Mouse (Mus musculus) adrenal gland, postnatal 4 days (tissue): ENCODE results near the gene Vstm5. TPM values are rescaled to one million over a fixed set of nuclear protein-coding genes. Genes with fewer than 3 reads are reported as not detected.
"Not testable (repeated sequence)": the region's sequence is repeated elsewhere in the genome, so short reads cannot be mapped to it uniquely, and the experiment has no call there.

Source experiments
- DNase-seq, 2 experiments: peaks; one replicate each; pipeline ENCODE4 v3.0.0; 2021 to 2022; ENCODE audit warnings: low spot score in 2 of 2, mixed read lengths in 2 of 2
- long read RNA-seq, 2 experiments: library from polyadenylated mRNA; stranded (forward); transcript quantifications; one replicate each; pipeline ENCODE4 v2.0.0; 2021
- total RNA-seq, 2 experiments: library from RNA; stranded (reverse); gene quantifications; 2 replicates each; pipeline ENCODE4 v1.2.3; 2021

The Vstm5 gene
- total RNA-seq: 1 to 10 TPM; 1.5 to 2.0 TPM
- long read RNA-seq, experiment 1, partial matches to known transcripts: 1 of 2 reads
- long read RNA-seq, experiment 1, other reads (novel, unspliced or antisense): 1 of 2 reads
- long read RNA-seq, experiment 2, partial matches to known transcripts: 0 of 1 reads
- long read RNA-seq, experiment 2, other reads (novel, unspliced or antisense): 1 of 1 reads

DNA sequence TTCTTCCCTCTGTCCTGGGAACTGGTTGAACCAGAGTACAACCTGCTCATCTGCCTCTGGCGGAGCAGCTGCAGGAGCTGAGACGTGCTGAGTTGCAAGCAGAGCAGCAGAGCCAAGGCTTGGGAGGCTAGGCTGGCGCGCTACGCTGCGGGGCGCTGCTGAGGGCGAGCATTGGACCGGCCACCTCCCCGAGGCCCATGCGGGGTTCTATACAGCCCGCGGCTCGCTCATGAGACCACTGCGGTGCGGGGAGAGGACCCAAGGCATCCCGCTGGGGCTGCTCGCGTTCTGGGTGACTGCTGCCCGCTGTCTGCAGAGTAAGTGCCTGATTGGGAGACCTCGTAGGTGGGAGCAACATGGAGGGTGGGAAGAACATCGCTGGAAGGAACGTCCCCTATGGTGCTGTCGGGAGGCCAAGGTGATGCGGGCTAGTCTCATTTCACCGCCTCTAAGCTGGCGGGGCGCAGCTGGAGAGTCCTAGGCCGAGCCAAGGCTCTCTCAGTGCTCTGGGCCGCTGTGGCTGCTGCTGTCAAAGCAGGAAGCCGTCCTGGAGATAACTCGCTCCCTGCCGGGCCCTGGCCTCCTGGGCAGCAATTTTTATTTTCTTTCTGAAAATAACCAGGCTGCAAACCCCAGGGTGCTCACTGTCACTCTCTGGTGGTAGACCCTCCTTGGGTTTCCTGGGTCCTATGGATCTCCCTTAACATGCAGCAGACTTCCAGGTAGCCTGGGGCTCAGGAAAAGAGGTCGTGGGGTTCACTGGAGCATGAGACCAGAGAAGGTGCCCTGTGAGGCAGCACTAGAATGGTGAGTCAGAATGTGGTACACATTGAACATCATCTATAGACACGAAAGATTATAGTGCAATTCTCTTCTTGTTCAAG is at the start of gene Vstm5:
Vstm5 (plus strand) TSS at position 4 of the 884 bp plus-strand sequence.
- DNase-seq: no peak

DNA sequence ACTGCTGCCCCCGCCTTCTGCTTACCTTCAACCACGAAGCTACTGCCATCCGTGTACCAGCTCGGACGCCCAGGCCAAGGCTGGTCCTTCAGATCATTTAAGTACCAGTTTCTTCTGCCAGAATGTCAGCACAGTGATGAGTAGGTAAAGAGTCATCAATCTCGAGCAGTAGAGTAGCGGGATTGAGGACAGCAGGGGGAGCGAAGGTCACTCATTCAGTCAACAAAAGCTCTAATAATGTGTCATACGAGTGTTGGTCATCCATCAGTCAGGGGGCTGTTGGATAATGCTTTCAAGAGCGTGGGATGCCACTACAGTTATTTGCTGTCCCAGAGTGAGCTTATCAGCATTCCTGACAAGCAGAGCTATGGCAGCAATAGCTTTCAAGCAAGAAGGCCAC is 44.0 kb upstream of the Vstm5 start:
- DNase-seq: not testable (repeated sequence)

DNA sequence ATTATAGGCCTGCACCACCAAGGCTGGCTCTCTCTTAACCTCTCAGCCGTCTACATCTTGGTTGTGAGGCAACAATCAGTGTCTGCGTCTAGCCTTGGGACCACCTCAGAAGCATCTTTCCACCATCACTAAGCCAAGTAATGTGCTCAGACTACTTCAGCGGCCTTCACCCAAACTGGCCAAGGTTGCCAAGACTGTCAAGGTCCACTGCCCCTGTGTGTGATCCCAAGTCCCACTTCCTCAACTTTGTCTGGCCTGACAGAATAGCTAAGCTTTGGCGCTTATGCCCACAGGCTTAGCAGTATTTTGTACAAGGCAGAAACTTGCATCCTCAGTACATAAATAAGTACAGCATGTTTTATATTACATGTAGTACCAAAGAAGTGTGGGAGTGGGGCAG is 32.2 kb upstream of the Vstm5 start:
- DNase-seq: no peak

DNA sequence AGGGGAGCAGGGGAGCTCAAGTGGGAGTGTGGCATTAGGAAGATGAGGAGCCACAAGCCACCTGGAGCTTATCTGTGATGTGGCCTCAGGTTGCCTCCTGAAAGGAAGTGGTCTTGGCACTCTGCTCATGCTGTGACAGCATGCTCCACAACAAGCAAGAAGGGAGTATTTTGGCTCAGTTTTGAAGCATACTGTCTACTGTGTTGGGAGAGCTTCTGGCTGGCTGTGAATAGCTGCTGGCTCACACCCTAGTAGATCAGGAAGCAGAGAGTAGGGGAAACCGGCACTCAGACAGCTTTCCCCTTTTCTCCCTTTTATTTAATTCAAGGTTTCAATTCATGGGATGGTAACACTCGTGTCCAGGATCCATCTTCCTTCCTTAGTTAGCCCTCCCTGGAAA is 29.5 kb upstream of the Vstm5 start:
- DNase-seq: no peak

DNA sequence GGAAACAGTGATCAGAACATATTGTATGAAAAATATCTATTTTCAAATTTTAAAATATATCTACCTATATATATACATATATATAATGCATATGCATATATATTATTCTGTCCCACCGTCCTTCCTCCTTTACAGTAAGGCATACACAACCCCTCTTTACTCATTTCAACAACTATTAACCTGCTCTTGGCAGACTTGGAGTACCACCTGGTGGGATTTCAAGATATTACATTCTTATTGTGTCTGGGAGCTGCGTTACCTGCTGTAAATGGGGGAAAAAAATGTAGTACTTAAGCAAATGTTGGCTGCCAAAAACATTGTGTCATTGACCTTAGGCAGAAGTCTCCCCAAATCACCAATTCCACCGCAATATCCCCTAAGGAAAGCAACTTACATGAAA is 27.0 kb upstream of the Vstm5 start:
- DNase-seq: no peak

DNA sequence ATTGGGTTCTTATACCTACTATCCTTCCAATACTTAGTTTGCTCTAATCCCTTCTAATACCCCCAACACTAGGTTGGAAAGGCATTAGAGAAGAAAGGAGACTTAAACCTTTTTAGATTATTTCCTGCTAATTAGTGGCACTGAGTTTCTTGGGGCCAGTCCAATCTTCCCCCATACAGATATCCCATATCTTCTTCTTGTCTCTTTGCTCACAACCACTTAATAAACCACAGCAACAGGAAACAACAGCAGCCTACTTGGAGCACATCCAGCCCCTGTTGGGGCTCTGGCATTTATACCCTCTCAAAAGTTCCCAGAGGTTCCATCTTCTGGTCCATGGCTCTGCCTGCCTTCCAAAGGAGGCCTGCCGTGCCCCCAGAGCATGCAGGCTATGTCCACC is 25.1 kb upstream of the Vstm5 start:
- no peak for DNase-seq

DNA sequence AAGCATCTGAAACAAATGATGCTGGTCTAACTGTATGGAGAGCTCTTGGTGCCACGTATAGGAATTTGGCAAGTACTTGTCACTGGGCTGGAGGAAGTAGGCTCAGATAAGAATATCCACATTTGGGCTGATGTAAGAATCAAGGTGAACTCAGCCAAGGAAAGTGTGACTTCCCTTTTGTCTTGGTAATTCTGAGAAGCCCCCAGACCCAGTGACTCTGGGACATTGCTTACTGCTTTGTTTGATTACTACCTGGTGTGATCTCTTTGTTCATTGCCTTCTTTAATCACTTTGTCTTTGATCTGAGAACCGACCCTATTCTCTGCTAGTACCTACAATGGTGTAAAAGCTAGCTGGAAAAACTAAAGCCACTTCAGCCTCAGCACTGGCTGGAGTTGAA is 13.9 kb upstream of the Vstm5 start:
- no peak for DNase-seq

DNA sequence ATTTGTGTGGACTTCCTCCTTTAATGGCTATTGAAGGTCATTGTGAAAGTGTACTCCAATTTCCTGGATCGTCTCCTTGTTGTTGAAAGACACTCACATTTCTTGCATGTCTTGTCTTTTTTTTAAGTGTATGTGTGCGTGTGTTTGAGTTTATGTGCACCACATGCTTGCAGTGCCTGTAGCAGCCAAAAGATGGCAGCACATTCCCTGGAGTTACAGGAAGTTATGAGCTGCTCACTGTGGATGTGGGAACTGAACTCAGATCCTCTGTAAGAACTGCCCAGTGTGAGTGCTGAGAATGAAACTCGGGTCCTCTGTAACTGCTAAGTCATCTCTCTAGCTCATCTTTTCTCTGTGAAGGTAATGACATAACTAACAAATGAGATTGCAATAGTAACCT is 6.4 kb upstream of the Vstm5 start:
- no peak for DNase-seq

DNA sequence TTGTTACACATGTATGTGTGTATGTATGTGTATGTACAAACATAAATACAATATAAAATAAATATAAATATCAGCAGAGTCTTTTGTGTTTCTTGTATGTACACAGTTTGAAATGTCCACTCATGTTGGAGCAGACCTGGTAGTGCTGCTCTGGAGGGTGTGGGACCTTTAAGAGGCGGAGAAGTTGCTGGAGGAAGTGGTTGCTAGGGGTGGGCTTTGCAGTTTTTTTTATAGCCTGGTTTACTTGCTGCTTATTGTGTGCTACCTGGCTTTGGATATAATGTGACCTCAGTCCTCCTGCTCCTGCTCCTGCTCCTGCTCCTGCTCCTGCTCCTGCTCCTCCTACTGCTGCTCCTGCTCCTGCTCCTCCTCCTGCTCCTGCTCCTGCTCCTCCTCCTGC is 5.2 kb upstream of the Vstm5 start:
- no peak for DNase-seq

DNA sequence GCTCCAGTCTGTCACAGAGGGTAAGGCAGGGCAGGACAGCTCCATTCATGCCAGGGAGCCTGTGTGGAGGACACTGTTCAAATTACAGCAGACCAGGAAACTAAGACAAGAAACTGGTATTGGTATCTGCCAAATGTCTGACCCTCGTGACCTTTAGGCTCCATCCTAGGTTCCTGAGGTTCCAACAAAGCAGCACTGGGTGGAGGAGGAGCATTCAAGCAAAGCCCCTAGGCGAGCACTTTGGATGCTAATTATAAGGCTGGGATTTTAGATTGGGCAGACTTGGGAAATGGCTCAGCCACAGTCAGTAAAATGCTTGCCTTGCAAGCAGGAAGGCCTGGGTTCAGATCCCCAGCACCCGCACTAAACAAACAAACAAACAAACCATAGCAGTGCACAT is 2.9 kb upstream of the Vstm5 start:
- no peak for DNase-seq

DNA sequence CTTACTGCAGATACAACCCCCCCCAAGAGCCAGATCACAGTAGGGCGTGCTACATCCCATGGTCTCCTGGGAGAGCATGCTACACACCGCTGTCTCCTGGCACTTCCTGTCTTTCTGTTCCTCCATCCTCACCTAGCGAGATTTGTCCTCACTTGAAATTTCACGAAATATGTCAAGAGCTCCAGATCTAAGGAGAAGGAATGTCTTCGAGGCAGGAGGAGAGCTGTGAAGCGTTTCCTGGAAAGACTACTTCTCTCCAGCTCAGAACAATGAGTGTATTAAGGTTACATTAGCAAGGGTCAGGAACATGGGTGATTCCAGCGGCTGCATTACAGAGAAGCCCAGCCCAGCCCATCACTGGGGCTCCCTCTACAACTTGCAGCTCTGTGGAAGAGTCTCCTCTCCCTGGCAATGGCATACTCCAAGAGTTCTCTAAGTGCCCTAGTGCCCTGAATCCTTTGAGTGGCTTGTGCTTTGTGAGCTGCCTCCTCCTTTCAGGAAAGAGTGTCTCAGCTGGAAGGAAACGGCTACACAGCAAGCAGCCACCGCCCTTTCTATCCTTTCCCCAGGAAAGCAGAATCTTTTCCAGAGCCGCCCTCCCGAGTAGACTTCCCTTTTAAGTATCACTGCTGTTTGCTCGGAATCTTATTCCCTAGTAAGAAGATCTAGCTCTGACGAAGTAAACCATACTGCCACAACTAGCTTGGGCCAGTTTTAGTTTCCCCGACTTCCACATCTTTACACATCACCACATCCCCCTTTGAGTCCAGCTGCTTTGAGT is 1.1 kb upstream of the Vstm5 start:
- no peak for DNase-seq

DNA sequence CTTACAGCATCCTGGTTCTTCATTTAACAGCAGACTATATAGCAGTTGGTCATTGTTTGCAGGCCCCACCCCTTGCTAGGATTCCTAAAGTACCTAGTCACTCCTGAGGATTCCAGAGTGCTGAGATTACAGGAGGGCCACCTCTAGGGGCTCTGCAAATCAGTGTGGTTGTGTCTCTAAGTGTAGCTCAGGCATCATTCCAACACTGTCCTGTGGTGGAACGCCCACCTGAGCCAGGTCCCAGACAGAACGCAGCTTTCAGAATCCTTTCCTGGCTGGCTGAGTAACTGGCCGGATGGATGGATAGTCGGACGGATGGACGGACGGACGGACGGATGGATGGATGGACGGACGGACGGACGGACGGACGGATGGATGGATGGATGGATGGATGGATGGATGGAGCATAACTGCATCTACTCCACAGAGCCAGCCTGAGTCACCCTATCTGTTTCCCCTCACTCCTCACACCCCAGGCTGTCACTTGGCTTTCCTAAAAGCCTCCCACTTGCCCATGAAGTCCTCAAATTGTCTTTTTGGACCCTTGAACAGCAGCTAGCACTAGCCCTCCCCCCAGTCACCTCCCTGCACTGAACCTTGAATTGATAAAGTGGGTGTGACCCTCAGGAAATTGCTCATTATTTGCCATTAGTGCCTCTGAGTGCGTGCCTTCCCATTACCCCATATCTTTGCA is 401 bp upstream of the Vstm5 start:
- DNase-seq: no peak

DNA sequence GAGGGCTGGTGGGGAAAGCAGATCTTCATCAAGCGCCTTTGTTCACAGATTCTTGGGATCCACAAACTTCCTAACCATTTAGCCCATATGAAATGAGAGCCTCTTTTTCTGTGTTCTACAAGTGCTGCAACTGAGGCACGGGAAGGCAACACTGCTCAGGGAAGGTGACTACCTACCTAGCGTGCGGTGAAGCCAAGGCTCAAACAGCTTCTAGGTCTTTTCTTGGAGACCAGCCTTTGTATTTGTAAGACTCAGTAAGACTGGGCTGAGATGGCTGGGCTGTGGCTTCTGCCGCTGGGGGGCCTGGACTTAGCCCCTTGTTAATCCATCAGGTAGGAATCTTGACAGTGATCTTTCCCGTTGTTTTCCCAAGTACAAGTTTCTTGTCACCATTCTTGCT is 1.2 kb downstream of the Vstm5 start:
- no peak for DNase-seq

DNA sequence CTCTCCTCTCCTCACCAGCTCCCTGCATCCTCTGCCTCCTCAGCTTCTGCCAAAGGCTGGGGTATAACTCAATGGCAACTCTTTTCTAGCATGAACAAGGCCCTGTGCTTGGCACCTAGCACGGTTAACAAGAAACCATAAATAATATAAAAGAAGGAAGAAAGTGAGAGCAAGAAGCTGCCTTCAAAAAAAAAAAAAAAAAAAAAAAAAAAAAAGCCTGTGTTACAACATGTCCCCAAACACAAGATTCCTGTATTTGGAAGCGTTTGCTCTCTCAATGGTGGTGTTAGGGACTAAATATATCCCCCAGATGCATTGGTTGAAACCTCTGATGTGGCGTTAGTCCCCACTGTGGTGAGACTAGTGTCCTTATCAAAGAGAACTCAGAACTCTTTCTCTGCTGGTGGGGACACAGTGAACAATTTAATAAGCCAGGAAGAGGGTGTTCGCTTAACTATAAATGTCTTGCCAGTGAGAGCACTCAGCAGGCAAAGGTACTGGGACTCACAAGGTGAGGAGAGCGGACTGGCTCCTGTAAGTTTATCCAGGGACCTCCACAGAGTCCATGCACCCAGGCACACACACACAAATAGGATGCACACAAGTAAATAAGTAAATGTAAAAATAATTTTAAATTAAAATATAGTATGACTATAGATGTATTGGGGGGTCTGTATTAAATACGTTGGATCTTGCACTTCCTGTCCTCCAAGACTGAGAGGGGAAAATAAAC is 2.2 kb downstream of the Vstm5 start:
- no peak for DNase-seq

DNA sequence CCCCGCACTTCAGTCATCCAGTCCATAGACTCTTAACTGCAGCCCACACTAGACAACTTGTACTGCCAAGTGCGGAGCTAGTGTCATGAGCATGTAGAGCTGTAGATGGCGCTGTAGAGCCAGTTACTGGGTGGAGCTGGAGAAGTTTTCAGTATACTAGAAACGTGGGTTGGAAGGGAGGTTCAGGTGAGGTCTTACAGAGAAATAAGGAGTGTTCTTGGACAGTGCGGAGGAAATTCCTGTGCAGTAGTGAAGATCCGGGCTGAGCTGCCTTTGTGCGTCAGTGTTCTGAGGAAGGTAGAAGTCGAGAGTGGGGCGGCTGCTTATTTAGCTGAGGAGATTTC is 2.7 kb downstream of the Vstm5 start:
- DNase-seq: peak in 1 of 2 experiments; percentile 43

DNA sequence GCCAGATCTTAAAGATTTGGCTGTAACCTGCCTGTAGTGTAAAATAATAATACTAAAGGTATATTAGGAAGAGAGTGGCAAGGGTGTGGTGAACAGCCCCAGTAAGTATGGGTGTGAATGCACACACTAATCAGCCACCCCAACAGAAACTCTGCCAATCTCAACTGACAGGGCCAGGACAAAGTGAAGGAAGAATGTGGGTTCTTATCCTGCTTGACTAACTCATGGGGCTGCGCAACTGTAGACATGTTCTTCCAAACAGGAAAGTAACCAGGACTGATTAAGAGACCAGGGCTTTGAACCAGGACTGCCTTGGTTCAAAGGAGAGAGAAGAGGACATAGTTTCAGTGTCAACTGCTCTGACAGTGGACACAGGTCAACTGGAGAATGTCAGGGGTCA is 3.3 kb downstream of the Vstm5 start:
- no peak for DNase-seq

DNA sequence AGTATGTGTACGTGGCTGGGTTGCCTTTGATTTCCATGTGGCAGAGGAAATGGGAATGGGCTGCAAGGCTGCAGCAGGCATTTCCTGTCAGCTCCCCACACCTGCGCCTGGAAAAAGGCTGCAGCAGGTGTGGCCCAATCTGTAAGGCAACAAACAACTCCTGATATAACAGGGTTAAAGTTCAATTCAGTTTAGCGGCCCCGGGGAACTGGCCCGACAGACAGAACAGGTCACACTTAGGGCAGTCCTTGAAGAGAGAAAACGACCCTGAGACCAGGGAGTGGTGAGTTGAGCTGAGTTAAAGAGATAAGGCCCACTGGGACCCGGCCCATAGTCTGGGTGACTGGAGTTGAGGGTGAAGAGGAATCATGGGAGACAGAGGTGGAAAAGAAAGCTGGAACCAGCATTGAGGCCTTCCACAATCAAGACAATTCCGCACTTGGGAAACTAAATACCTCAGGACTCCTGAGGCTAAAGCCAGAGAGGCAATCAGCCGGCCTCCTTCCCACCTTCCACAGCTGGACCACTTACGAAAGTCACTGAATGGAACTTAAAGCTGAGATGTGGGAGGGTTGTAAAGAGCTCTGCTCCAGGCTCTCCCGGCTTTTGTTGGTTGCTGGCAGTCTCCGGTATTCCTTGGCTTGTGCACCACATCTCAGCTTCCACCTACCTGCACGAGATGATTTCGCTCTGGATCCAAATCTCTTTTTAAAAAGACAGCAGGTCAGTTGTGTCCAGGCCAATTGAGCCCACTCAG is 6.7 kb downstream of the Vstm5 start:
- no peak for DNase-seq

DNA sequence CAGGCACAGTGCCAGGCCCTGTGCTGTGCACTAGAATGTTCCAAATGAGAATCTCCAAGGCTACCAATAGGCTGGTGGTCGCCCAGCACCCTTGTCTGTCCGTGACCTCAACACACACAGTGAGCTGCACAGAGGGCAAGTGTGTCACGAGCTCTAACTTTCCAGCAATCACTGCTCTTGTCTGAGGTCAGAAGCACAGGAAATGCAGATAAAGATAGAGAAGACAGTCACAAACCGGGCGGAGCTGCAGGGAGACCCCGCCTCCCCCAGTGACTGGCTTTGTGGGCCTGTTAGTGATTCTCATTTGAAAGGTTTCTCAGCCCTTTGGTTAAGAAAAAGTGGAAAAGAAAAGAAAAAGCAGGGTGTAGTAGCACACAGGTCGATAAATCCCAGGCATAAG is 11.5 kb downstream of the Vstm5 start:
- no peak for DNase-seq

DNA sequence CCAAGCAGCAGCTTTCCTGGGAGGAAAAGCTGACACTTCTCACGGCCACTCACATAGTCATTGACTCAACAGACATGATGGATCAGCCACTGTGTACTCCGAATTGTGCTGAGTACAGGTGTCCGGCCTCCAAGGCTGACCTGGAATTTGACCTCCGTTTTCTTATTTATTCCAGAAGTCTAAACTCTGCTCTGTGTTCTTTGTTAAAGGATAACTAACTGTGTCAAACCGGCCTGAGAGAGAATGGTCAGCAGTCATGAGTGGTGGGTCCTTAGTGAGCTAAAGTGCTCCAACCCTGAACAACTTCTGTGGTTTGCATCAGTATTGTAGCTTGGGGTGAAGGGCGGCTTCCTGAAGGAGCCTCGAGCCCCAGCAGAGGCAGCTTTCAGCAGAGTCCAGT is 13.4 kb downstream of the Vstm5 start:
- DNase-seq: no peak

DNA sequence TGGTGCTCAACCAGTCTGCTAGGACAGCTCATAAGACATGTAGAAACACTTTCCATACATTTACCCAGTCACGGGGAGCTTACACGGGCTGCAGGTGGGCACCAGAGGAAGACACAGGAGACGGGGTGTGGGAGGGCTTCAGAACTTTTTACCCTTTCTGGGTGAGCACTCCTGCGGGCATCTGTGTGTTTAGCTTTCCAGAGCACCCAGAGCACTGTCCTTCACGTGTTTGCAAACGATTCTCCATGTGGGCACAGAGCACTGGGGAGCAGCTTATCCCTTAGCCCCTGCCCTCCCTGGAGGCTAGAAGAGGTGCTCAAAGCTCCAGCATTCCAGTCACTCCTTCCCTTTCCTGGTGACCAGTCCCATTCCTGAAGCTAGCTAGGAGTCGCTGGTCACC is 15.7 kb downstream of the Vstm5 start:
- no peak for DNase-seq
